Mouse (Mus musculus) midbrain, embryonic 15.5 days (tissue): ENCODE data around the gene Fxyd1. TPM values are rescaled to one million over a fixed set of nuclear protein-coding genes. Genes with fewer than 3 reads are reported as not detected.

Experiments used
- ATAC-seq: fragments of 200-750 bp; cut with Nextera tagmentation; replicated peaks from 2 replicates; pipeline ENCODE4 v1.8.0; 2017; ENCODE audit warnings: moderate TSS enrichment
- H3K27ac ChIP-seq: fragments of 300-500 bp; sonication (generic); 2 replicates; pipeline ENCODE4 v1.5.1; 2015; ENCODE audit warnings: mild to moderate bottlenecking, inconsistent platforms
- H3K27me3 ChIP-seq: fragments of 300-500 bp; sonication (generic); replicated peaks from 2 replicates; pipeline ENCODE4 v1.6.1; 2015; ENCODE audit warnings: inconsistent platforms
- H3K36me3 ChIP-seq: fragments of 300-500 bp; sonication (generic); replicated peaks from 2 replicates; pipeline ENCODE4 v1.6.1; 2015; ENCODE audit warnings: inconsistent platforms
- H3K4me1 ChIP-seq: fragments of 300-500 bp; sonication (generic); 2 replicates; pipeline ENCODE4 v1.6.1; 2015; ENCODE audit warnings: inconsistent platforms
- H3K4me2 ChIP-seq: fragments of 300-500 bp; sonication (generic); 2 replicates; pipeline ENCODE4 v1.6.1; 2015; ENCODE audit warnings: inconsistent platforms, mild to moderate bottlenecking, moderate library complexity
- H3K4me3 ChIP-seq: fragments of 300-500 bp; sonication (generic); 2 replicates; pipeline ENCODE4 v1.5.1; 2015; ENCODE audit warnings: mild to moderate bottlenecking, inconsistent platforms
- H3K9ac ChIP-seq: fragments of 300-500 bp; sonication (generic); 2 replicates; pipeline ENCODE4 v1.6.1; 2015; ENCODE audit warnings: mild to moderate bottlenecking, inconsistent platforms
- H3K9me3 ChIP-seq: fragments of 300-500 bp; sonication (generic); 2 replicates; pipeline ENCODE4 v1.6.1; 2016; ENCODE audit warnings: inconsistent platforms
- WGBS: fragments of 180-500 bp; shearing (Covaris S2); methylation state at CpG from one replicate; pipeline ENCODE4 v1.1.7; 2015; ENCODE audit warnings: mixed read lengths; 5-methylcytosine and 5-hydroxymethylcytosine counted together
- polyA plus RNA-seq: library from polyadenylated mRNA; unstranded; fragments of >200 nt; fragmentation: Nextera tagmentation; extraction: Ambion mirVana; gene quantifications from 2 replicates; pipeline ENCODE4 v1.2.1, GENCODE M21; 2015

Gene Fxyd1
- polyA plus RNA-seq, result 13.2 and 15.5 TPM in 2 replicates

DNA sequence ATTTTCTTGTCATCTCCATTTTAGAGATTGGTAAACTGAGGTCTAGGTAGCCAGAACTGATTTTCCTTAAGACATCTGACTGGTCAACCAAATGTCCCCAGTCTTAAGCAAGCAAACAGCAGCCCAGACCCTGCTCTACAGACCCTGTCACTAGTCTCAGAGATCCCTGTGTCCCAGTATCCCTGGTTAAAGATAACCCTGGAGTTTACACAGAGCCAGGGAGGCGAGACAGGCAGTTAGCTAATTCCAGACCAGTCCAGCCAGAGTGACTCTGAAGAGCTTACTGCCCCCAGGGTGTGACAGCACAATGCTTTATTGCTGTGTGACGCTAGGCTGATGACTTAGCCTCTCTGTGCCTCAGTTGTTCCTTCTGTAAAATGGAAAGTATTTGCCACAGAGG lies at the start of gene Fxyd1:
Gene Fxyd1, minus strand, starts transcription at position 129 of the 400 bp plus-strand sequence.
- no peak within 1 kb of the TSS for H3K9ac ChIP-seq
- WGBS, result 76% methylated on average over 2 of the region's 2 CpGs
- no peak within 1 kb of the TSS for H3K4me2 ChIP-seq
- no peaks in the 10 kb centered on the region for H3K9me3 ChIP-seq
- no peak within 1 kb of the TSS for H3K27ac ChIP-seq
- peaks cover 11% of the 10 kb centered on the region for H3K4me1 ChIP-seq
- no peak for ATAC-seq
- H3K36me3 ChIP-seq, result no peaks in the 10 kb centered on the region
- H3K4me3 ChIP-seq, result no peak within 1 kb of the TSS
- H3K27me3 ChIP-seq, result peaks cover 28% of the 10 kb centered on the region

DNA sequence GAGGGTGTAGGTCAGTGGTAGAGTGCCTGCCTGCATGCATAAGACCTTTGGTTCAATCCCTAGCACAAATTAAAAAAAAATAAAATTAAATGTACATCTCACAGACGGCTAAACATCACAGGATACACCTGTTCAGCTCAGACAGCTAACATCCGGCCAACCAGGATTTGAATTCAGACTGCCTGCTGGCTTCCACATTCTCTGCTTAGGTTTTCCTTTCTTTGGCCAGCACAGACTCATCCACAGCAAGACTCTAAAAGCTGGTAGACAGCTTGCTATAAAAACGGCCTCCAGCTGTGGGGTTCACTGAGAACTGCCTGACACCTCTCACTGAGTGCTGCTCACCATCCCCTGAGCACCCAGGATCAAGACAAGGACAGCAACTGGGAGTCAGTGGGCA lies 49.2 kb upstream of the Fxyd1 start:
- no peak for ATAC-seq
- no peak overlapping the region for H3K9ac ChIP-seq
- no peaks in the 10 kb centered on the region for H3K9me3 ChIP-seq
- no peak overlapping the region for H3K4me2 ChIP-seq
- no peak overlapping the region for H3K27ac ChIP-seq
- no peaks in the 10 kb centered on the region for H3K4me1 ChIP-seq
- no peak overlapping the region for H3K4me3 ChIP-seq
- no peaks in the 10 kb centered on the region for H3K27me3 ChIP-seq
- 70% methylated on average over 3 of the region's 3 CpGs for whole genome bisulfite sequencing
- H3K36me3 ChIP-seq, result no peaks in the 10 kb centered on the region

DNA sequence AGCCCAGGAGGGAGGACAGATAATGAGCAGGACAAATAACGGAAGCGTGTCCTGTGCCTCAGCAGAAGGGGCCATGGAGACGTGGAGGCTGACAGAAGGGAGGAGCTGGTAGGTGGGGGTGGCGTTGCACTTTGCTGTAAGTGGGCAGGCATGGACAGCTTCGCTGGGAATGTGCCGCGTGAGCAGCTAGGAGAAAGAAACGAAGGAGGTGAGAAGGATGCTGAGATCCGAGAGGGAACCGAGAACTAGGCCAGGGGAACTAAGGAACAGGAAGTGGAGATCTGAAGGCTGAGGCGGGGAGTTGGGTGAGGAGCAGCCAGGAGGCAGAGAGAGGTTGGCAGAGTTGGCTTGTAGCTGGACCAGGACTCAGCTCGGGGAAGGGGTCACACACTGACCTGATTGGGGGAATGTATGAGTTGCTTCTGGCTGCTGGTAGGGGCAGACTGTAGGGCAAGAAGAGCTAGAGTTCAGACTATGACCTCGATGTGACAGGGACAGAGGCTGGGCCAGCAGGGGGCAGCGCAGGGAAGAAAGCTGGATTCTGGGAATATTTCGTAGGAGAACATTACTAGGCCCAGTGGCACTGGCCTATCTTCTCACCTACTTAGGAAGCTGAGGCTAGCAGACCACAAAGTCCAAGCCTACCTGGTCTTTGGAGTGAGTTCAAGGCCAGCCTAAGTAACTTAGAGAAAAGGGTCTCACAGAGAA lies 48.2 kb upstream of the Fxyd1 start:
- Histone ChIP-seq H3K36me3 (no peaks in the 10 kb centered on the region), H3K9me3 (no peaks in the 10 kb centered on the region), H3K4me3 (no peak overlapping the region), H3K27ac (no peak overlapping the region), H3K4me2 (no peak overlapping the region), H3K27me3 (no peaks in the 10 kb centered on the region), H3K4me1 (no peaks in the 10 kb centered on the region), H3K9ac (no peak overlapping the region)
- no peak for ATAC-seq
- 70% methylated on average over 15 of the region's 15 CpGs for WGBS

DNA sequence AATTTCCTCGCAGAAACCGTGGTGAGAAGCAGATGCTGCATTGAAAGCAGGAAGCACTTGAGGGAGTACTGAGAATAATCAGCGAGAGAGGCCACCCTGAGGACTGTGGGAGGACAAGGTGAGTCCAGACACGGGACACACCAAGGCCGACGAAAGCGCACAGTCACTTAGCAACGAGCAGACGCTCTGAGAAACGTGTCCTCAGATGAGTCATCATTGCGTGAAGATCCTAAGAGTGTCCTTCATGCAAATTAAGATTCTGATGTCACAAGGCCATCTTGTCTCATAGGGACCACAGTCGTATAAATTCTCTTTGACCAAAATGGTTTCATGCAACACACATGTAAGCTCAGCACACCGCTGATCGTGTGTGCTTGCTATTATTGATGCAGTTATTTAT lies 43.8 kb upstream of the Fxyd1 start:
- 85% methylated on average over 14 of the region's 14 CpGs for WGBS
- H3K27me3 ChIP-seq, result no peaks in the 10 kb centered on the region
- H3K9me3 ChIP-seq, result no peaks in the 10 kb centered on the region
- no peaks in the 10 kb centered on the region for H3K36me3 ChIP-seq
- no peaks in the 10 kb centered on the region for H3K4me1 ChIP-seq
- no peak overlapping the region for H3K9ac ChIP-seq
- H3K27ac ChIP-seq, result no peak overlapping the region
- H3K4me2 ChIP-seq, result no peak overlapping the region
- ATAC-seq, result no peak
- no peak overlapping the region for H3K4me3 ChIP-seq

DNA sequence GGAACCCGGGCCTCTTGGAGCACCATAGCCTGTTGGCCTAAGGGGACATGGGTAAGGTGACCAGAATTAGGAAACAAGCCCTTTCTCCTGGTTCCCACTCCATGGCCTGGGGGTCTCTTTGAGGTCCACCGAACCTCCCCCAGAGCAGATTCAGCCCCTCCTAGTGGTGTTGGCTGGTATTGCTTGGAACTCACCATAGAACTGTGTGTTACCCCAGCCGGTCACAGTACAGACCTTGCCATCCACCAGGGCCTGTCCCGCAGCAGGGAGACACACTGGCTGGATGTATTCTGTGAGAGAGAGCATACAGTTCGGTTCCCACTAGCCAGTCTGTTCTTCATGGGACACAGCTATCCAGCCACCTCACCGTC lies 42.6 kb upstream of the Fxyd1 start:
- no peak for ATAC-seq
- Histone ChIP-seq H3K27ac (no peak overlapping the region), H3K9me3 (no peaks in the 10 kb centered on the region), H3K4me1 (no peaks in the 10 kb centered on the region), H3K36me3 (no peaks in the 10 kb centered on the region), H3K9ac (no peak overlapping the region), H3K4me2 (no peak overlapping the region), H3K4me3 (no peak overlapping the region), H3K27me3 (no peaks in the 10 kb centered on the region)
- 91% methylated on average over 6 of the region's 6 CpGs for WGBS

DNA sequence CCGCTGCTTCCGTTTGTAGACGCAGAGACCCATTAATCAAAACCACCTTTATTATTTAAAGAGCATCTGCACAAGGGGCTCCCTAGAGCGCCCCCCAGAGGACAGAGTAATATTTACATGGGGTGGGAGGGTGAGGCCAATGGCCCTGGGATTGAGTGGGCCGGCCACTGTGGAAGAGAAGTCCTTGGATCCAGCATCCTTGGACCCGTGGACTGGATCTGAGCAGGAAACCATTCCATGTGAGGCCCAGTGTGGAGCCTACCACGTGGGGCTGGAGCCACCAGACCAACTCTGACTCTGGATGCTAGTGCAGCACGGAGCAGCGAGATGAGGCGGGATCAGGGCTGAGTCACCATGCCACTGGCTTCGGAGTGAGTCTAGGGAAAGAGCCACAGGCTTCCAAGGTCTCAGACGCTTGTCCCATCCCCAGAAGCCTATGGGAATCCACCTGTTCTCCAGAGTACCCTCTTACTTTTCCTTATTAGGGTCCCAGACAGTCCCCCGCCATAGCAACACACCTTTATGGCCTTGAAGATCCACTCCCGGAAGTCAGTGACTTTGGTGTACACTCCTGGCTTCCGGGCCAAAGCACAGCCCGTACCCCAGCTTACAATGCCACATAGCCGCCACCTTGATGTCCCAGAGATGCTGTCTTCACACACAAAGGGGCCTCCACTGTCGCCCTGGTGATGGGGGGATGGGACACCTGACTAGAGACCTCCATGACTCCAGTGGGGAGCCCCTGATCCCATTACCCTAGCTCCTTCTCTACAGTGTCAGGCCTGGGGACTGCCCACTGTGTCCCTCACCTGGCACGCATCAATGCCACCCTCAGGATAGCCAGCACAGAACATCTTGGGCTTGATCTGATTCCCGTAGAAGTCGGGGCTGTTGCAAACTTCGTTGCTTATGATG lies 42.0 kb upstream of the Fxyd1 start:
- no peaks in the 10 kb centered on the region for H3K9me3 ChIP-seq
- no peak overlapping the region for H3K9ac ChIP-seq
- no peaks in the 10 kb centered on the region for H3K27me3 ChIP-seq
- 81% methylated on average over 22 of the region's 22 CpGs for WGBS
- no peak for ATAC-seq
- H3K36me3 ChIP-seq, result no peaks in the 10 kb centered on the region
- H3K4me2 ChIP-seq, result no peak overlapping the region
- H3K4me3 ChIP-seq, result no peak overlapping the region
- H3K27ac ChIP-seq, result no peak overlapping the region
- no peaks in the 10 kb centered on the region for H3K4me1 ChIP-seq

DNA sequence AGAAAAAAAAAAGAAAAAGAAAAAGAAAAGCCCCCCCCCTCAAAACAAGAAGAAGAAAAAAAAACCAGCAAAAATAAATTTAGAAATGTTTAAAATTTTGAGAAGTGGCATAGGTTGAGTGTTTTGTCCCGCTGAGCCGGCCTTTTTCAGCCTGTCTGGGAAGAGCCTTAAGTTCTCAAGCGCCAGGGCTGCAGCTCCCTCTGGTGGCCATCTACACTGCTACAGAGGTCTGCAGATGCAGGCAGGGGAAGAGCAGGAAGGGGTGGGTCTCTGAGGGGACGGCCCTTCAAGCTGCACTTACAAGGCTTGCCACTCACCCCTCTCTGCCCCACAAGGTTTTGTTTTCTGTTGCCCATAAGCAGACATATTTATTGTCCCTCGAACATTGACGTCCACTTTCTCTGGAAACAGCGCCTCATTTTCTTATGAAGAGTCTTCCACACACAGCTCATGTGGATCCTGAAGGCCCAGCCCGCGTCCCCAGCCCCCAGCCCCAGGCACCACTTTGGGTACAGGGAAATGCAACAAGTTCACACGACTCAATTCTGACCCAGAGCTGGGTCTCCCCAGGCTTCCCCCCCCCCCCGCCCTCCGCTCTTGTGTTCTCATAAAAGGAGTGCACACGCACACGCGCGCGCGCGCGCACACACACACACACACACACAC lies 40.7 kb upstream of the Fxyd1 start:
- Histone ChIP-seq H3K27me3 (no peaks in the 10 kb centered on the region), H3K4me1 (no peaks in the 10 kb centered on the region), H3K36me3 (no peaks in the 10 kb centered on the region), H3K9me3 (no peaks in the 10 kb centered on the region), H3K9ac (no peak overlapping the region), H3K27ac (no peak overlapping the region), H3K4me3 (peak overlapping the region; percentile 23), H3K4me2 (peak overlapping the region; percentile 44)
- WGBS, result 45% methylated on average over 20 of the region's 20 CpGs
- ATAC-seq, result peak; percentile 93

DNA sequence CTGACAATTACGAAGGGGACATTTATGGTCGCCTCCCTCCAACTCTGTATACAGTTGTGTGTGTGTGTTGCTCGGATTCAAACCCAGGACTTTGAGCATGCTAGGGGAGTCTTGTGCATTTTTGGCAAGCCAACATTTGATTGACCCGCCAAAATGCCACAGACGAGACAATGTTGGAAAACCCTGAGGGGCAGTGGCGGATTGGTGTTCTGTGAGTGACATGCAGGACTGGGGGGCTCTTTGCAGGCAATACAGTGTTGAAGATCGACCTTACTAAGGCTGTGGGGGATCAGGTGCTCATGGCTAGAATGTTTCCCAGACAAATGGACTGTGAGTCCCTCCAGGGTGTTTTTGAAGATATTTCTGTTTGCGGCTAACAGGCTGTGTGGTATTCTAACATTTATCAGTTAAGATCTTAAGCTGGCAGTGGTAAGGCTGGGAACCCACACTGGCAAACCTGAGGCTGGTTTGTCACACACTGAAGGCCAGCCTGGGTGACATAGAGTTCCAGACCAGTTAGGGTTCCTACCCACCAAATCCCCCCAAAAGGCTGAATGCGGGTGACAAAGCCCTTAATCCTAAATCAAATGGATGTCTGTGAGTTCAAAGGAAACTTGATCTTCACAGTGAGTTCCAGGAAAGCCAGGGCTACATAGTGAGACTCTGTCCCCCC lies 40.0 kb upstream of the Fxyd1 start:
- H3K27me3 ChIP-seq, result no peaks in the 10 kb centered on the region
- no peak overlapping the region for H3K9ac ChIP-seq
- no peak overlapping the region for H3K27ac ChIP-seq
- H3K4me1 ChIP-seq, result no peaks in the 10 kb centered on the region
- H3K9me3 ChIP-seq, result no peaks in the 10 kb centered on the region
- ATAC-seq, result 0 out of 2 replicates have a peak, but pooled peaks have one; percentile 22
- H3K4me3 ChIP-seq, result no peak overlapping the region
- H3K4me2 ChIP-seq, result no peak overlapping the region
- H3K36me3 ChIP-seq, result no peaks in the 10 kb centered on the region
- 70% methylated on average over 9 of the region's 9 CpGs for WGBS

DNA sequence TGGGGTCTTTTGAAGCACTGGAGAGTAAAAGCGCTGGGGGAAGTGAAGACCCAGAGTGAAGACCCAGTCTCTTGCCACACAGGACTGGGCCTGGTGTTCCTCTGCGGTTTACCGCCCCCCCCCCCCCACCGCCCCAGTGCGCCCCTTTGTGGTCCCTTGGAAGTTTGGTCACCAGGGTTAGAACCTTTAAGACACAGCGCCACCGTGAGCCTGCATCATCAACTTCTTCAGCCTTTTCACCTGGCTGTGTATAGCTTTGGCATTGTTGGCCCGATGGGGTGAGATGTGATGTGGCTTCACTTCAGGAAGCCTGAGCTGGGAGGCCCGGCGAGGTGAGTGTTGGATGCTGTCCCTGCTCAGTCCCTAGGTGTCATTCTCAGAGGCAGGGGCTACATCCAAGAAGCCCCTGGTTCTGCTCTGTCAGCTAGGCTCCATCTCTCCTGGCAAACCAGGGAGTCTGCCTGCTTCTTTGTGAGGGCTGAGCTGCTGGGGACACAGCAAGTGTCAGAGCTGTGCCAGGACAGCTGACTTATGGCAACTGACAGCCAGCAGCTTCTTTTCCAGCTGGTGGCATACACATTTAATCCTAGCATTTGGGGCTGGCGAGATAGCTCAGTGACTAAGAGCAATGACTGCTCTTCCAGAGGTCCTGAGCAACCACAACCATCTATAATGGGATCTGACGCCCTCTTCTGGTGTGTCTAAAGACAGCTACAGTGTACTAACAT lies 37.9 kb upstream of the Fxyd1 start:
- ATAC-seq, result no peak
- Histone ChIP-seq H3K27ac (no peak overlapping the region), H3K4me3 (no peak overlapping the region), H3K36me3 (no peaks in the 10 kb centered on the region), H3K4me1 (no peaks in the 10 kb centered on the region), H3K27me3 (no peaks in the 10 kb centered on the region), H3K9ac (no peak overlapping the region), H3K4me2 (no peak overlapping the region), H3K9me3 (no peaks in the 10 kb centered on the region)
- WGBS, result 25% methylated on average over 12 of the region's 12 CpGs

DNA sequence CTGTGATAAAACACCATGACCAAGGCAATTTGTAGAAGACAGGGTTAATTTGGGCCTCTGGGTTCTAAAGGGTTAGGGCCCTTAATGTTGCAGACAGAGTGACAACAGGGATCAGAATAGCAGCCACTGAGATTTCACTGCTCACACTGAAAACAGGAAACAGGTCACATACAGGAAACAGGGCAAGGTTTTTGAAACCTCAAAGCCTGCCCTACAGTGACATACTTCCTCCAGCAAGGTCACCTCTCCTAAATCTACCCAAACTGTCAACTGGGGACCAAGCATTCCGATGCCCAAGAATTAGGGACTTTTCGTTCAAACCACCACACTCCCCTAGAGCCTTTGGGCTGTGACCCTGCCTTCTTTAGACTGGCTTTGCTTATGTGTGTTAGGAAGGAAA lies 32.7 kb upstream of the Fxyd1 start:
- Histone ChIP-seq H3K9ac (no peak overlapping the region), H3K4me2 (no peak overlapping the region), H3K27ac (no peak overlapping the region), H3K9me3 (no peaks in the 10 kb centered on the region), H3K4me1 (no peaks in the 10 kb centered on the region), H3K27me3 (no peaks in the 10 kb centered on the region), H3K36me3 (no peaks in the 10 kb centered on the region), H3K4me3 (no peak overlapping the region)
- ATAC-seq, result no peak
- WGBS, result 90% methylated on average over 2 of the region's 2 CpGs

DNA sequence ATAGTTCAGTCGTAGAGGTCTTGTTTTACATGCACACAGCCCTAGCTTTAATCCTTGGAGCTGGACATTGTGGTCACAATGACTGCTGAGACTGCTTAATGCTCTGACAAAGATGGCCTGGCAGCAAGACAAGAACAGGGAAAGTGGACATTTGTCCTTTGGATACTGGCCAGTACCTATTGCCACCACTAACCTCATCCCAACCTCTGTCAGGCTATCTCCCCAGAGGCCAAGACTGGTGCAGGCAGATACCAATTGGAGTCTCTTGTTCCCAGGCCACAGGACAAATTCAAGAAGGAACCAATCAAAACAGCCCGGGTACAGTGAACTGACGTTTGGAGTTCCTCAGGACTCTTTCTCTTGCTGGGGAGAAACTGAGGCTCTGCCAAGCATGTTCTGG lies 31.2 kb upstream of the Fxyd1 start:
- 66% methylated on average over 3 of the region's 3 CpGs for WGBS
- no peak for ATAC-seq
- H3K27me3 ChIP-seq, result no peaks in the 10 kb centered on the region

More for the DNA sequence above, 31.2 kb upstream of the Fxyd1 start:
- Histone ChIP-seq H3K4me1 (no peaks in the 10 kb centered on the region; the same call in 1 of the 2 replicates), H3K9ac (no peak overlapping the region), H3K4me3 (no peak overlapping the region), H3K4me2 (no peak overlapping the region), H3K36me3 (no peaks in the 10 kb centered on the region), H3K27ac (no peak overlapping the region), H3K9me3 (no peaks in the 10 kb centered on the region)
